Mouse (Mus musculus) leukemia stem cell, adult 10-12 weeks (primary cell): ENCODE results near the gene Syt12. TPM values are rescaled to one million over a fixed set of nuclear protein-coding genes. Genes with fewer than 3 reads are reported as not detected.

ENCODE experiments used
- polyA plus RNA-seq: library from polyadenylated mRNA; stranded (reverse); fragments of >175 nt; gene quantifications from 2 replicates; pipeline ENCODE4 v1.2.3, GENCODE M21; 2012; ENCODE audit warnings: low replicate concordance

Syt12 gene
- 0.09 TPM in 1 of 2 replicates, not detected in the other for polyA plus RNA-seq

DNA sequence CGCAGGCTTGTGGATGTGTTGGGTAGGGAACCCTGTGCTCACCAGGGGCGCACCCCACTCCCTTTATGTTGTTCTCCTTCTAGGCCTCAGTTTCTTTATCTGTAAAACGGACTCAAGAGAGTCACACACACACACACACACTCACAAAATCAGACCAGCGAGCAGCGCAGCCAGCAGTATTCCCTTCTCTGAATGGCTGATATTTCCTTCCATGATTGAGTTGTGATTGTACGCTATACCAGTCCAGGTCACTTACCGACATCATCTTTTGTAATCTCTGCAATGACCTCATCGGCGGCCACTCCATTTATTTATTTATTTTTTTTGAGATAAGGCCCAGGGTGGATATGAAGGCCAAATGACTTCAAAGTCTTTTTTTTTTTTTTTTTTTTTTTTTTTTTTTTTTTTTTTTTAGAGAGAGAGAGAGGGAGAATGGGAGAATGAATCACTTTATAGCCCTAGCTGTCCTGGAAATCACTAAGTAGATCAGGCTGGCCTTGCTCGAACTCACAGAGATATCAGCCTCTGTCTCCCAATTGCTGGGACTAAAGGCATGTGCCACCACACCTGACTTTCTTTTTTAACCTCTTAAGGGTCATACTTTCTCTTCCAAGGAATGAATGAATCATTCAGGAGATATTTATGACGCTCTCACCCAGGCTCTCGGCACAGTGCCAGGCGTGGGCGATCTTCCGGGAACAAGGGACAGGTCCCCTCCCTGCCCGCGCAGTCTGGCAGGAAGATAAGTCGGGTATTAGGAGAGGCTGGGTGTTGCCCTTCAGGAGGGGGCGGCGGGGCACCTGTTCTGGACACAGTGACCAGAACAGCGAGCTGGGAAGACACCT lies at the start of gene Syt12:
Gene Syt12 (minus strand): TSS at position 103 of the 845 bp plus-strand sequence.

DNA sequence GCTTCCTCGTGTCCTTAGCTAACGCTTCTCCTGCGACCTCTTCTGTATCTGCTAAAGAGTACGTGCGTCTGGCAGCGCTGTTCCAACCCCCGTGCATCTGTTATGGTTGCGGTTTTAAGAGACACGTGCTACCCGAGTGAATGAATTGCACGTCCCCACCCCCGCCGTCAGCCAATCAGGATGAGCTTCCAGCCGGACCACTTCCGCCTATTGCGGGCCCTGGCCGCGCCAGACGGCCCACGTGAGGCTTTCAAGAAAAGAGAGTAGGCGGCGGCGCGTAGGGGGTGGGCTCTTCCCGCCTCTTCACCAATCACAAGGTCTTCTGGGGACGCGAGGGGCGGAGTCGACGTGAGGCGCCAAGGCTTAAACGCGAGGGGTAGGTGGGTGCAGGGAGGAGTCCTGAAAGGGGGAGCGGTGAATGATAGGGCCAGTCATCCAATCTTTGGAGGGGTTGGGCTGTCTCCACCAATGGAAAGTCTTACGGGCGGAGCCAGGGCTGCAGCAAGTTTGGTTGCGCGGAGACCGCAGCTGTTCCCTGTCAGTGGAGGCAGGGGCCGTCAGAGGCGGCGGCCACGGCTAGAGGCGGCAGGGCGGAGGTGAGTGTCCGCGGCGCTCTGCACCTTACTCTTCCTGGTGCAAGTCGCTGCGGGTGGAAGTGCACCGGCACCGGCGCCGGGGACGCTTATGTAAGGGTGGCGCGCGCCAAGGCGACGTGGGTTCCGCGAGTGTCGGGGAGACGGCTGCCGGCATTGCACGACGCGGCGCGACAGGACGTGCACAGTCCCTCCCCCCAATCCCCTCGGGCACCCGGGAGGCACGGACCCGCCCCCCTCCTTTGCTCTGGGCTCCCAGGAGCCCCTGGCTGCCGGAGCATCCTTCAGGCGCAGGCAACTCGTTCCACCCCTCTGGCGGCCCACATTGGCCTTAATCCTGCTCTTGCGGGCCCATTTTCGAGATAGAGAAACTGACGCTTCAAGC lies 33.0 kb upstream of the Syt12 start, which contains the start of gene Pcx:
Gene Pcx (plus strand): TSS at position 487 of the 978 bp plus-strand sequence.

DNA sequence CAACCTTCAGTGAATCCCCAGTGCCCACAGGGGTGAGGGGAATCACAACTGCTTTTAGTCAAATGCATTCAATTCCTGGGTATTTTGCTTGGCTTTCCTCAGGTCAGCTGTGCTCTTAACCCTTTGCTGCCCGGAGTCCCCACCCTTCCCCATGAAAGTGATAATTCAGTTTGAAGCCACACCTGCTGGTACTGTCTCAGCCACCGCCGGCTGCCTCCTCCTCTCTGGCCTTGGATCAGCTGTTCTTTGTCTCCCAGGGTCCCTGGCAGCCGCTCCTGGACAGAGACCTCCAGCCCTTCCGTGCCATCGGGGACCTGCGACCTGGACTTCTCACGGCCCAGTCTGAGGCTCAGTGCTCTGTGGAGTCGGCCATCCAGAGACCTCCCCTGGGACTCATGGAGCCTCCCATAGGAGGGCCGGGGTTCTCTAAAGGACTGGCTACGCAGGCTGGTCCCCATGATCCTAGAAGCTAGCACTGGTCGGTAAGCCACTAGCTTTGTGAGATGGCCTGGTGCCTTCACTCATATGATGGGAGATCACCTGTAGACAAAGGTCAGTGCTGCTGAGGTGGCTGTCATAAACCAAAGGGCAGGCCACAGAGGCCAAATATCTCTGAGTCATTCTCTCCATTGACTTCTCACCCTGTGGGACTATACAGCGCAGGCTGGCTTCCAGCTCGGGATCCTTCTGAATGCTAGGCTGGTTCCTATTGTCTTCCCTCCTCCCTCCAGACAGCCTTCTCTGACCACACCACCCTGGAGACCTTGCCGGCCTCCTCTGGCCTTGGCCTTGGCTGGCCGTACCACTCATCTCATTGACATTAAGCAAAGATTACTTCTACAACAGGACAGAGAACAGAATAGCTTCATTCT lies 21.1 kb upstream of the Syt12 start, which contains the start of gene 2010003K11Rik:
Gene 2010003K11Rik (minus strand): TSS at position 522 of the 872 bp plus-strand sequence.

DNA sequence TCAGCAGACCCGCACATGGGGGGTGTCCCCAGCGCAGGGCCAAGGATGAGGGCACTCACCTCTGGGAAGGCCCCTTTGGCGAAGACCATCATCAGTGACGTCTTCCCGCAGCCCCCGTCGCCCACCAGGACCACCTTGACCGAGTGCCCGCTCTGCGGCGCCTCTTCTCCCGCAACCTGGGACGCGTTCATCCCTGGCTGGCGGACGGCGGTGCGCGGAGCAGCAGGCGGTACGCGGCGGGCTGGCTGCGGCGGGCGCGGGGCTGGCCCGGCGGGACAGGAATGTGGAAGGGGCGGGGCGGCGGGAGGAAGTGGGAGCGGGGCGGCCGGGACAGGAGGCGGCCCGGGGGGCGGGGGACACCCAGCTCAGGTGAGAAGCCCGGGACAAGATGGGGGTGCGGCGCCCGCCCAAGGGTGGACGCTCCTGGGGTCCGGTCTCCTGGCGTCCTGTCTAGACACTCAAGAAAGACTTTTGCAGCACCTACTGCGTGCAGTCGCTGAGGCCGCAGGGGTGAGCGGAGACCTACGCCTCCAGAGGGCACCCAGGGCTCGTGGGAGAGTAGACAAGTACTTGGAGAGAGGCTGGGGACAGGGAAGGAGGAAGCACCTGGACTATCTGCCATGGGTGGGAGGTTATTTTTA lies 38.0 kb downstream of the Syt12 start, which contains the start of gene Rhod:
Gene Rhod (minus strand): TSS at position 272 of the 641 bp plus-strand sequence.

DNA sequence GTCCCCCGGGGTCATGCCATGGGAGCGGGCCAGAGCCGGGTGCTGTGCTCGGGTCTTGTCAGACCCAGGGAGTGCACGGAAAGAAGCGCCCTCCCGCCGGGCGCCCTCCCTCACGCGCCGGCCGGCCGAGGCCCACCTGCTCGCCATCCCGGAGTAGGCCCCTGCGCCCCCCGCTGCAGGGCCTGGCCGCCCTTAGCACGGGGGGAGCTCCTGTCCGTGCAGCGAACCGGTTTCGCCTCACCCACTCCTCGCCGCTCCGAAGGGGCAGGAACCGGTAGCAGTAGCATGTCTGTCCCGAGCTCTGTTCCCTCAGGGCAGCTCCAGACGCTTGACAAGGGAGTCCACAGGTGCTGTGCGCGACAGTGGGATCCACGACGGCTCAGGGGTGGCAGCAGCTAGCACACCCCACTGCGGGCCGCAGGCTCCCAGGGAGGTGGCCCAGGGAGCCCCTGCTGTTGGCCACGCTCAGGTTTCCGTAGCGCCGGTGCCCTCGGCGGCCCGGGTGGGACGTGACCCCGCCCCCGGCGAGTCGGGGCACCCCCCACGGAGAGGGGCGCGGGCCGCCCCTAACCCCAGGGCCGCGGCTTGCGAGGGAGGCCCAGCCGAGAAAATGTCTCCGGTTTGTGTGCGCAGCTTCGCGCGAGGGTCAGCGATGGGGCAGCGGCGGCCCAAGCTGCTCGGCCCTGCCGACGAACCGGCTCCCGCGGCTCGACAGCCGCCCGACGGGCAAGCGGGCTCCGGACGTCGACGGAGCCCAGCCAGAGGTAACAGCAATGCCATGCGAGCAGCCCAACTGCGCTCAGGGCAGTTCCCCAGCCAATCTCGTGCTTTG lies 79.2 kb downstream of the Syt12 start, which contains the start of gene Kdm2a:
Gene Kdm2a (minus strand): TSS at position 488 of the 832 bp plus-strand sequence.

Other genes starting within 250 kb of the Syt12 start
- 20.7 and 38.4 TPM in 2 replicates for gene Pold4, start 245.5 kb downstream of the Syt12 start, polyA plus RNA-seq
- 5.1 and 6.5 TPM in 2 replicates for gene Ssh3, start 208.3 kb downstream of the Syt12 start, polyA plus RNA-seq
- gene Ankrd13d, start 194.3 kb downstream of the Syt12 start, polyA plus RNA-seq: 7.3 and 8.3 TPM in 2 replicates
- 462 and 498 TPM in 2 replicates for gene Grk2, start 171.2 kb downstream of the Syt12 start, polyA plus RNA-seq
- gene Kdm2a, start 79.2 kb downstream of the Syt12 start, polyA plus RNA-seq: 52.8 and 66.9 TPM in 2 replicates
- not detected in 2 replicates for gene Rhod, start 38.0 kb downstream of the Syt12 start, polyA plus RNA-seq
- not detected in 2 replicates for gene 2010003K11Rik, start 21.1 kb upstream of the Syt12 start, polyA plus RNA-seq
- gene Pcx, start 33.0 kb upstream of the Syt12 start, polyA plus RNA-seq: 18.9 and 31.7 TPM in 2 replicates
- gene Lrfn4, start 138.2 kb upstream of the Syt12 start, polyA plus RNA-seq: 8.4 and 9.4 TPM in 2 replicates
- gene Rce1, start 148.2 kb upstream of the Syt12 start, polyA plus RNA-seq: 10.5 and 69.0 TPM in 2 replicates
- 1.1 TPM in 1 of 2 replicates, not detected in the other for gene Gm960, start 221.2 kb upstream of the Syt12 start, polyA plus RNA-seq
- 0.06 and 0.20 TPM in 2 replicates for gene Sptbn2, start 233.7 kb upstream of the Syt12 start, polyA plus RNA-seq